Mouse (Mus musculus): Measurements from ENCODE around the gene Itprip.
A peak's percentile ranks its signal among the peaks of the same experiment; 100 is the strongest.

The Itprip gene

DNA sequence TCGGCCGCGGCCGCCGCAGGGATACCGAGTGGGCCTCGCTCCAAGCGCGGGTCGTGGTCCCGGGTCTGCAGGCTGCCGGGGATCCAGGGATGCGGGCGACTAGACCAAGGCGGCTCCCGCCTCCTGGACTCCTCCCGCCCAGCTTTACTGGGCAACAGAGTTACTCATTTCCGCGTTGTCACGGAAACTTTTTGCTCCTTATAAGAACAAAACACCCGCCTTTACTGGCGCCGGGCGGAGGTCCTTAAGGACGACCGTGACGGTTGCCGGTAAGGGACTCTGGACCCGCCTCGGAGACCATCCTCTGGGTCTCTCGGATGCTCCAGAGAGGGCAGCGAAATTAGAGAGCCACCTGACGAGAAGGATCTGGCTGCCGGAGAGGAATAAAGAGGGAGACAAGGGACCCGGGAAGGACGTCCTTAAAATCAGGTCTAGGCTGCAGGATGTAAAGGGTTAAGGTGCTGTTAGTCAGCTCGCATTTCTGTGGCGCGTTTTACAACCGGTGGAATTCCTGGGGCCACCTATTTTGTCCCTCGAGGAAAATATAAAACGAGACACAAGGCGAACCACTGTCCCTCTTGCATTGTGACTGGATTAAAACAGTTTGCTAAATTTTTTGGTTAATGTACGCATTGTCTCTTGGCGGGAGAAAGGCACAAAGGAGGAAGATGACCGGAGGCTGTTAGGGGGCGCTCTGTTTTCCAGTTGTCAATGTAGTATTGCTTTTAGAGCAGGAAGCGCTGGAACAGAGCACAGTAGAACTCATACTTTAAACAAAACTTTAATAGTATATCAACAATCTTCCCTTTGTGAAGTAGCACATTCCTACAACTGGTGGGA is at the start of gene Itprip, which contains the start of gene Cfap43:
Gene Itprip (minus strand): TSS at position 174 of the 840 bp plus-strand sequence.
Gene Cfap43 (minus strand): TSS at position 162 of the 840 bp plus-strand sequence.
- peak; percentile 38 to 62 for DNase-seq (ENCODE audit: low spot score in 2 of 2)

DNA sequence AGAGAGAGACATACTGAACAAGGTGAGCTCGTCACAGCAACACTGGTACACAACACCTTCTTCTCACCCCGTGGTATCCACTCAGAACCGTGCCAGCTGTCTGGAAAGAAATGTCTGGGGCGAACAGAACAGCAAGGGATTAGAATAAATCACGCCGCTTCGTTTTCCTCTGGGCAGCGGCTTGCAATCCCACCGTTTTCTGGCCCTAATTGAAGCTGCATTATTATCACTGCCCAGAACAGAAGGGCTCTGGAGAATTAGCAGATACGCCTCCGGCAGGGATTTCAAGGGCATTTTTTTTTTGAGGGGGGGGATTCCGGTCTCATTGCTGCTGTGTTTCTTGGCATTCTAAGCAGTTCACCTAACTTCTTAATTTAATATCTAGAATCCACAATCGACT is 39.1 kb upstream of the Itprip start:
- DNase-seq (ENCODE audit: low spot score in 2 of 2), result no peak

DNA sequence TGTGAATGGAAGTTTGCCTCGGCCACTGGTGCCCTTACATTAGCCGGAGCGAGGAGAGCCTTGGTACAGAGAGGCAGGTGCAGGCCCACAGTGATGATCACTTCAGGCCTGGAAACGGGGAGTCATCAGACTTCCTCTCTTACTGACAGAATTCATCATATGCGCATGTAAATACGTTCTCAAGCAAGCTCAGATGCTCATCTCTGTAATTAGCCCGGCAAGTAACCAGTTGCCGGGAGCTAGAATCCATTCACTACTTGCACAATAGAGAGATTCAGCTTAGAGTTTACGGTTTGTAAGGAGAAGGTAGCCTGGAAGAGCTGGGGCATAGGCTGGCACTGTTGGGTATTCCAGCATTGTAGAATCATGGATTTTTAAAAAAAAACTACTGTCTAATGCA is 34.1 kb upstream of the Itprip start:
- DNase-seq (ENCODE audit: low spot score in 2 of 2), result no peak

DNA sequence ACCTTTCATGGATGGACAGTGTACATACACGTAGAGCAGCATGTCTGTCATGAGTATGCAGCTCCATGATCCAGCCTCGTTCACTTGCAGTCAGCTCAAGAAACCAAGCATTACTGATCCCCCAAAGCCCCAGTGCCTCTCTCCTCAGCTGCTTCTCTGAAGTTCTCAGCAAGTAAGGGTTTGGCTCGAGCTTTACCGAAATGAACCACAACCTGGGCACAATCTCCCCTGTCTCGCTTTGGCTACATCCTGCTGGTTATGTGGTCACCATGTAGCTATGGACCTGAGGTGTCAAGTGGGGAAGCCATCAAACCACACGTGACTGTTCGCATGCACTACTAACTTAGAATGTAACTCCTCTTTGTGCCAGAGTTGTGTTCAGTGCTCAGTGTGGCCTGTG is 31.8 kb upstream of the Itprip start:
- DNase-seq (ENCODE audit: low spot score in 2 of 2), result no peak

DNA sequence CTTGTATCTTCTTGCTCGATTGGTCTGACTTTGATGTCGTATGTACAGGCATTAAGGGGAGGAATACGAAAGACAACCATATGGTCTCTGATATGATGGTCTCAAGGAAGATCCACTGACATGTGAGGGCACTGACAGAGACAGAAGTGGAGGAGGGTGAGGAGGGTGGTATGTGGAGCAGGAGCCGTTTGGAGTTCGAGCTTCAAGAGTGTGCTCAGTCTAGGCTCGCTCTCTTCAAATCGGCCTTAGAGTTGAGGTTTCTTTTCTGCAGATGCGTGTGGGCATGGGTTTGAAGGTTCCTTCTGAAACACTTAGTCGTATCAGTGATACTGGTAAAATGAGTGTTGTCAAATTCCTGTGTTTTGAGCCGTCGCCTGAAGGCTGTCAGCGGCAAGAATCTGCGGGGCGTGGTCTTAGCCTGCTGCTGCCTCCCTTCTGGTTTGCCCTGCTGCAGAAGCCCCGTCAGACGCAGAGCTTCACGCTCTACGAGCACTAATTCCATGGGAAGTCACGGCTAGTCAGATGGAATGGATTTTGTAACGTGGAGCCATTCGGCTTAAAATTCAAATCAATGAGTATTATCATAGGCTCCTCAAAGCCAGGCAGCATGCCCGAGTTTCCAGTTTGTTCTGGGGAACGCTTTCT is 27.8 kb upstream of the Itprip start:
- no peak for DNase-seq (ENCODE audit: low spot score in 2 of 2)

DNA sequence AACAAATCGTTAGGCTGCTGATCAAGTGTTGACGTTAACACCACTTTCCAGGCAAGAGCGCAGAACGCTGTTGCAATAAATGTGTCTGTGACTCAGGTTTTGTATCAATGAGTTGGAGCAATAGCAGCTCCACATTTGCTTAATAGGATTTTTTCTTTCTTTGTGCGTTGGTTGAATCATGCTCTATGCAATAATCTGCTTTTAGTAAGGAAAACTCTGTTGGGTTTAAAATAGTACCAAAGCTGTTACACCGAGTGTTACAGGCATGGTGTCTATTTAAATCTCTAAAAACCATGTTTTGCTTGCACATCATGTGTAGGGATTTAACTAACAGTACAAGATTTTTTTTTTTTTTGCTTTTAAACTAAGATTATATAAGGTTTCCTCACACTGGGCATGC is 20.3 kb upstream of the Itprip start:
- DNase-seq (ENCODE audit: low spot score in 2 of 2), result no peak

DNA sequence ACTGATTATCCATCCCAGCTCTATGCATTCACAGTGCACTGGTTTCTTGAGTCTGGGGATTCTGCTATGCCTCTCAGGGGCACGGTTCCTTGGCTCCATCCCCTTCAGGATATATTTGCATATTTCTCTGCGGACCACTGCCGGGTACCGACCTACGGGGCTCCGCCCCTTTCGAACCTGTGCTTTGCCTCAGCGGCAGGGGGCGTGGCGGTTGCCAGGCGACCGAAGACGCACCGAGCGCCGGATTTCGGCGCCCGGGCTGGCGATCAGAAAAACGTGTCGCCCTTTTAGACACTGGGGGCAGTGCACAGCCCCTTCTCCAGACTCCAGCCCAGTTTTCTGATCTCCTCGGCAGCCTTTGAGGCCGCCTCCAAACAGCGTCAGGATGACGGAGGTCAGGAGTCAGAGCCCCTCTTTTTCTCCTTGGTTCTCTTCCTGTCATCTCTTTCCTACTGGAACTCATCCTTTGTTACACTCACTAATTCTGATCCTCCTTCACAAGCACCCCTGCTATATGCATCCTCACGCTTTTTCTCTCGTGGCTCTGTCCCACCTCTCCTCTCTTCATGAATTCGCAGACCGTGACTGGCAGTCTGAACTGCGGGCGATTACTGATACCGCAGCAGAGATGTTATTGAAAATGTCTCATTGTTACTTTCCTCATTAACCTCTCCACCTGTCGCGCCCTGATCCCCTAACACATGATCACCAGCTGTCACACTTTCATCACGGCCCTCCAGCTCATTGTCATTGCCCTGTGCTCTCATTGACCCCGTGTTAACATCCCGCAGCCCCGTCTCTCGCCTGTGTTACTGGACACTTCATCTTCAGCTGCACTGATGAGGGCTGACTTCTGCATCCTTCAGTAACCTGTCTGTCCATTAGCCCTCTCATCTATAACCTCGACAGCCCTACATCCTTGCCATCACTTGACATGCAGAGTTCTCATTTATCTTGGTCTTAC is 18.6 kb upstream of the Itprip start, which contains the start of gene Cfap58:
Gene Cfap58 (plus strand): TSS at position 233 of the 964 bp plus-strand sequence.
- peak; percentile 38 to 59 for DNase-seq (ENCODE audit: low spot score in 2 of 2)

DNA sequence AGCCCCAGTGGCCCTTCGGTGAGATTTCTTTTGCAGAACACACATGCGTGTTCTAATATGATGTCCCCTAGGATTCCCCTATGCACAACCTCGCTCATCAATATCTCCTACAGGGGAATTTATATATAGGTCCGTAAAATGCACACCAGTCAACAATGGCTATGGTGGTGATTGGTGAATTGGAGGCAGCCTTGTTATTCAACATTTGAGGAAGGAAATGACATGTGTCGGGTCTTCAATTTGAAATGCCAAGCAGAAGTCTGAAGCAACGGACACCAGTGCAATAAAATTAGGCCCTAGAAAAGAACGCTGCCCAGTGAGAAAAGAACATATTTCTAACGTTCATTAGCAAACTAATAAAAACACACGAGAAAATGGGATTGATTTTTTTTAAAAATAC is 17.8 kb upstream of the Itprip start:
- DNase-seq (ENCODE audit: low spot score in 2 of 2), result no peak

DNA sequence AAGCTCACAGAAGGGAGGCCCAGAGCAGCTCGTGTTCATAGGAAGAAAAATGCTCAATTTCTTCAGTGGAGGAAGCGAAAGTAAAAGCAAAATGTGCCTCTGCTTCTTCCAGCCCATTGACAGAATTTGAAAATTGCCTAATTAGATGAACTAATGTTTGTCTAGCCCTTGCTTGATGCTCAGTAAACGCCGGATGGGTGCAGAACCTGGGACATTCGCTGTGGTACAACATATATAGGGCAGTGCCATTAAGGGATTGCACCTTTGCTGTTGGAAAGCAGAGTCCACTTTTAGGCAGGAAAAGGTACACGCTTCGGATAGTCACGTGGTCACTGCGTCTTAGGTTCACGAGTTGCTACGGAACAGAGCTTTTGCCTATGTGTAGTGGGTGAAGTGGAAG is 17.4 kb upstream of the Itprip start:
- DNase-seq (ENCODE audit: low spot score in 2 of 2), result no peak

DNA sequence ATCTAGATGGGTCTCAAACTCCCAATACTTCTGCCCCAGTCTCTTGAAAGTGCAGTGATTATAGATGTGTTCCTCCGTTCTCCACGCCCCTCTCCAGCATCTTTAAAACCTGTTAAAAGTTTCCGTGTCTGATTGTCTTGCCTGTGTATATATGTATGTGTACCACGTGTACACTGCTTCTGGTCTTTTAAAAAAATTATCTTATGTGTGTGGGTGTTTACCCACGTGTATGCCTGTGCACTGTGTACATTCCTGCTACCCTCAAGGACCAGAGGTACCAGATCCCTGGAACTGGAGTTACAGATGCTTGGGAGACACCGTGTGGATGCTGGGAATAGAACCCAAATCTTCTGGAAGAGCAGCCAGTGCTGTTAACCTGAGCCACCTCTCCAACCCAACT is 16.4 kb upstream of the Itprip start:
- DNase-seq (ENCODE audit: low spot score in 2 of 2), result no peak

DNA sequence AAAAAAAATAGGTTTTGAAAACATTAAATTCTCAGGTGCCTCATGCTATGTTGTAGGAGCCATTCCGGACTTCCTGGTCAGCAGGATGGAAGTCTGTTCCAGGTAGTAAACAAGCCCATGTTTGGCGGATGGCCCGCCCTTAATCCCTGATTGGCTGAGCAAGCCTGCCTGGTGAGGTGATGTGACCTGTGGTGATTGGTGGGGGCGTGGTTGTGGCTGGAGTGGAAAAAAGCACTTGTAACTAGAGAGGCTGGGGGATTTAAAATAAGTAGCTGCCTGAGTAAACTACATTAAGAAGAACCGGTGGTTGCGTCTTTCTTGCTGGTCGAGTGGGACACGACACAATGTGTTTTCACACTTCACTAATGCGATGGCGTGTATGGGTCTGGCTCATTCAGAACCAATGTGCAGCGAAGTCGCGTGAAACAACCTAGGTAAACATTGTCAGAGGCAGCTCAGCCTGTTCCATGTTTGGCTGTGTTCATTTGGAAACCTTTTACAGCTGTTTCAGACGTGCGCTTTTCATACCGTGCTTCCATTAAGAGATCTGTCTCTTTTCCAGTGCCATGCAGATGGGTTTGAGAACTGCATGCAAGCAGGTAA is 15.6 kb upstream of the Itprip start:
- no peak for DNase-seq (ENCODE audit: low spot score in 2 of 2)

DNA sequence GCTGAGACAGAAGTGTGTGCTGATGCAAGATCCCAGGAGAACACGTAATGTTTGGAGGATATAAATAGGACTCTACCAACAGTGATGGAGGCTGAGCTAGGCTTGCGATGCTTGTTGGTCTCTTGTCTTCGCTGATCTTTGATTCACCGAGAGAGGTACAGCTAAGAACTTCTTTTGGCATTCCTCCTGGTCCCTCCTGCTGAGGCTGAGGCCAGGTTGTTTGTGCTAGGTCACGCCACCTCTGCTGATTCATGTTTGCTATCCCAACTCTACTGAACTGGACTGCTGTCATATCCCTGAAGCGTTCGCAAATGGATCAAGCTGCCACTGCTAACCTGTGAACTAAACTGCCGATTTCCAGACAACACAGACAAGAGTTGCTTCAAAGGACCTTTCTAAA is 15.0 kb upstream of the Itprip start:
- DNase-seq (ENCODE audit: low spot score in 2 of 2), result no peak

DNA sequence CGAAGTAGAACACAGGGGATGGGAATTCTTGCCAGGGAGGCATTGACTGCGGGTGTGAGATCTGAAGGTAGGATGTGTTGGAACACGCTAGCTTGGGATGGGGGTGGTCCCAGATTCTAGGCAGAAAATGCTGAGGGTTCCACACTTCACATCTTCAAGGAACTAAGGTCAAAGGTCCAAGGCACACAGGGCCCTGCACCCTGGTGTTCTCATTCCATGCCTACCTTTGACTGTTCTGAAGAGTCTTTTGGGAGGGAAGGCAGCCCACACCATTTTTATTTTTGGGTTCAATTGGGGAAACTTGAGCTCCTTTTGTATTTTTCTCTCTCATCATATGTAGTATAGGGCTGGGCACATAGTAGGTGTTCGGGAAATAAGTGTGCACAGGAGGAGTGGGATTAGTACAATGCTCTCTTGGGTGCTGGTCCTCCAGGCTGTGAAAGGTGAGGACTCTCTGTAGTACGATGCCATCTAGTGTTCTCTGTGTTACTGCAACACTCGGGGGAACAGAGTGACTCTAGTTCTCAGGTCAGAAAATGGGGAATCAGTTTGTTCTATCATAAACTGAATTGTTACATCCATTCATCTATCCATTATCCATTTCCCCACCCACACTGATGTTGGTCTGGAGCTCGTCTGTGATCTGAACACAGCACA is 13.0 kb upstream of the Itprip start:
- DNase-seq (ENCODE audit: low spot score in 2 of 2), result no peak

DNA sequence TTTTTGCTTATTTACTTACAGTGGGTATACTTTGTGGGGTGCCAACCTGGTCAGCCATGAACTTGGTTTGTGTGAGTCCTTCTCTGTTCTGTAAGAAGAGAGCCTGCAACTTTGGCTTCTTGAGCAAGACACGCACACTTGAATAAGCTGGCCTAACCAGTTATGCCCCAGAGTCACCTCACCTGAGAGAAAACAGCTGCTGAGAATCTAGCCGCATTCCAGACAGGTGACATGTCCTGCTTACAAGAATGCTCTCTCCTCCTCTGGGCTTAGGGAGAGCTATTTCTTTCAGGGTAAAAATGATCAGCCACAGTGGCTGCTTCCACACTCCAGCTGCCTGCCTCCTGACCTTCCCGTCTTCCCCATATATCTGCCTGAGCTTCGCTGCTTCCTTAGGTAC is 9.9 kb upstream of the Itprip start:
- no peak for DNase-seq (ENCODE audit: low spot score in 2 of 2)

DNA sequence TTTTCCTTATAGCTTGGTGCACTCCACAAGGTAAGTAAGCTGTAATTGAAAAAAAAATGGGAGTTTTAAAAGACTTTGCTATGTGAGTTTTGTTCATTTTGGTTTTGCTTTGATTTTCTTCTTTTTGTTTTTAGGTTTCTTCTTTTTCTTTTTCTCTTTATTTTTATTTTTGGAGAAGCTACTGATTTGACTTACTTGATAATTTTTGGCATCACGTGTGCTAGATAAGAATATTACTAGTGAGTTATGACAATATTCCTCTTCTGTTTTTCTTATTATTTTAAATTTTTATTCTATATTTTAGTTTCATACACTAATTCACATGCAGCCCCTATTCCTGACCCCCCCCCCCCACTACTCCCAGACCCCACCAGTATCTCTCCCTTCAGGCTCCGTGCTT is 7.9 kb upstream of the Itprip start:
- DNase-seq (ENCODE audit: low spot score in 2 of 2), result no peak

DNA sequence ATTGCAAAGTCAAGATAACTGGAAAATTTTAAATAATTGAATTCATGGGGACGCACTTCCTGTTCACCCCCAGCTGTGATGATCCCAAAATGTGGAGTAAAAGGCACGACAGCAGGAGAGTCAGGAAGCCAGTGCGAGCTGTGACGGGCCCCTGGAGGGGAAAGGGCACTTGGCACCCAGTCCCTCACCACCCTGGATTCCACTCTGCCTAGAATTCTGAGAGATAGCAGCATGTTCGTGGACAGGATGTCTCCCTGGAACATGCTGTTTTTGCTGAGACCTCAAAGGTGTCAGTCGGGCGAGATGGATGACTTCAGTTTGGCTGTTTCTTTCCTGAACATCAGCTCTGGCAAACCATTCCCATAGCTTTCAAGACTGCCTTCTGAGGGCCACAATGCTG is 6.7 kb upstream of the Itprip start:
- DNase-seq (ENCODE audit: low spot score in 2 of 2), result no peak

DNA sequence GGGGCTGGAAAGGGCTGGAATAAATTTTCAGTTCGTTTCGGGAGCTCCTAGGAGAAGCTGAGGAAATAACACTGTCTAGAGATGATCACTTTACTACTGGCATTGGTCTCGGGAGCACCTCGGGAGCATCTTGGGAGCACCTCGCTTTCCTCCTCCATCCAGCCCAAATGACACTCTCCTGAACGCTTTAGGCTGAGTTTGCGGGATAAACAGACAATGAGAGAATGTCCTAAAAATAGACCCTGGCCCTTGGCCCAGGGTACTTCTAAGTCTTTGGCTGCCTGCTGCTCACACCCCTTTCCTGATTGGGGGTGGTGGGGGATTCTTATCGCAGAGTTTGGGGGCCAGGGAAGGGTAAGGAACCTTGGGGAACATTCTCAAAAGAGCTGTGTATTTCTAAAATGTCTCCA is 872 bp upstream of the Itprip start:
- no peak for DNase-seq (ENCODE audit: low spot score in 2 of 2)

DNA sequence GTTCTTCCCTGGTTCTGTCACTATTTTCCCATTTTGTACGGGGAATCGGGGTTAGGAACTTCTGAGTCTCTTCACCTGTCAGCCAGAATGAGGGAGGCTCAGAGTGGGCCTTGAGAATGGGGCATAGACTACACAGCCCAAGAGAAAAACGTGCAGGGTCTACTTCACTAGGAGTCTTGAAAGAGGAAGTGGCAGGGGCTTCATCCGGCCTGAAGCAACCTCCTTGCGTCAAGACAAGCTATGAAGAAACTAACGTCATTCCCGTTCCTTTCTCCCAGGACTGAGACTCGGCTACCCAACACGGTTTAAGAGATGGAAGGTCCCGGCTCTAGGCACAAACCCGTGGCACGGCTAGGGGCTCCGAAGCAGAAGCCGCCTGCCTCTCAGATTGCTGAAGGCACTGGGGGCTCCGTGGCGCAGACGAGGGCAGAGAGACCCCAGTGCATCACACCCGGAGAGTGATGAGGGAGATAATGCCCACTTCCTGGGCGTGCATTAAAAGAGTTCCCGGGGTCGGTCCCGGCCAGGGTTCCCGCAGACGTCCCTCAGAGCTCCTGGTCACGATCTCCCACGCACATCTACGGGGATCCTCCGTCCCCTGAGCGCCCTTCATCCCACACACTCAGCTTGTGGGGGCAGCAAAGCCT is 521 bp downstream of the Itprip start:
- no peak for DNase-seq (ENCODE audit: low spot score in 2 of 2)

DNA sequence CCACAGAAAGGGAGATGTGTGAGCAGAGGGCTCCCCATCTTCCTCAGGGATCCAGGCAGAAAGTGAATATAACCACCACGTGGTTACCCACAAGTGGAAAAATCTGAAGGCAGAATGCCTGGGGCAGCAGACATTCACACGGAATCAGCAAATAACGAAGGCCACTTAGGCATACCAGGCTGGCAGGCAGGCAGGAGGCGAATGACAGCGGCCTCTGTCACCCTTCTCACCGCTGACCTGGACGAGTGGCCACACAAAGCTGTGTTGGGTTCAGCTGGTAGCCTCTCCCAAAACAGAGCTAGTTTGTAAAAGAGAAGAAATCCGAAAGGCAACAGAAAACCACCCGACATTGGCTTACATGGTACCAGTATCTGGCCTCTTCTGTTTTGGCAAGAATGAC is 1.1 kb downstream of the Itprip start:
- no peak for DNase-seq (ENCODE audit: low spot score in 2 of 2)

DNA sequence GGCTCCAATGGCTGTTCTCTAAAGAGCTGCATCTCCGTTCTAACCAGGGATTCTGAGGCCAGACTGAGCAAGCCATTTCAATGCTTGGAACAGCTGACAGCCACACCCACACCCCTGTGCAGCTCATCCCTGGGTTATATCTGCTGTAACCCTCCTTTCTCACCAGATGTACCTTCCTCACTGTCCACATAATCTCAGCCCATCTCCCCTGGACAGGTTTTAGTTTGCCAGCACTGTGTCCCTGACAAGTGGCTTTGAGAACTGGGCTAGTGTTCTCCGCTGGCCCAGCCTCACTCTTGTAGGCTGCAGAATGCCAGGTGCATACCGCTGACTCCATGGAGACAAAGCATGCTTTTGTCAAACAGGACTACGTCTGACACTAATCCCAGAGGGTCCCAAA is 1.7 kb downstream of the Itprip start:
- DNase-seq (ENCODE audit: low spot score in 2 of 2), result no peak

DNA sequence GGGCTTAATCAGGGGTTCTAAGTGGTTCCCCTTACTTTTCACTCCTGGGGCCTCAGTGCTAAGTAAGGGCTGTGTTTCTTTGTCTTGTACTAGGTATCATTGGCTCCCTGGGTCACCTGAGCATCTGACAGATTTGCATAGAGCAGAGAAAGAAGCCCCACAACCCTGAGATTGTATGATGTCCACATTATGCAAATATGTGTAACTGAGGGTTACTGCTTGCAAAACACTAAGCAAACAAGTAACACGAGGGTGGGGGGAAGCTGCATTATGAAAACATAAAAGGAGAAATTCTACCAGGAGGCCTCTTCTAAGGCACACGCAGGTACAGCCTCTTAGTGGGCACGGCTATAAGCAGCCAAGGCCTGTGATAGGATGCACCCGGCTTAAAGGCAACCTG is 3.8 kb downstream of the Itprip start:
- DNase-seq (ENCODE audit: low spot score in 2 of 2), result no peak

Measured in frontal cortex, postnatal 10 days (tissue).